ENCODE assay signal across 8 mouse cellular contexts in genomic region chr4:117786963-117787362, GRCm38 (mm10). TPM values are rescaled to one million over a fixed set of nuclear protein-coding genes. Genes with fewer than 3 reads are reported as not detected.
DNase-seq lines count a peak whose midpoint lies in the region; ATAC-seq lines count a peak whose summit lies in the region.

No protein-coding gene starts in this region.

- no peak overlapping the region for H3K4me2 ChIP-seq in embryonic facial prominence, embryonic 11.5 days (ENCODE audit: low read depth, low read length)
- peak overlapping the region; percentile 40 for H3K4me2 ChIP-seq in hindbrain, embryonic 15.5 days
- H3K4me2 ChIP-seq in liver, embryonic 11.5 days: peak overlapping the region; percentile 58

- H3K9me3 ChIP-seq in embryonic facial prominence, embryonic 11.5 days (replicated peaks; ENCODE audit: control insufficient read depth, low read length): no peaks in the 10 kb centered on the region
- H3K9me3 ChIP-seq in hindbrain, embryonic 15.5 days: no peaks in the 10 kb centered on the region
- no peaks in the 10 kb centered on the region for H3K9me3 ChIP-seq in liver, embryonic 11.5 days (ENCODE audit: control insufficient read depth, low read length)

- DNase-seq in Muller cell, postnatal 12 days (ENCODE audit: inconsistent ontology term): peak; percentile 6
- peak; percentile 63 for DNase-seq in embryonic facial prominence, embryonic 11.5 days (ENCODE audit: low spot score)
- peak; percentile 71 for DNase-seq in liver, embryonic 11.5 days (ENCODE audit: low spot score)
- peak; percentile 11 for DNase-seq in retina, embryonic 14.5 days (ENCODE audit: low spot score)
- DNase-seq in left cerebral cortex, postnatal 36 days (ENCODE audit: low spot score in 2 of 2): no peak
- DNase-seq in gastrocnemius, postnatal 4 days (ENCODE audit: low spot score in 2 of 2): no peak
- DNase-seq in right cerebral cortex, postnatal 10 days (ENCODE audit: low spot score in 2 of 2): no peak

- H3K4me1 ChIP-seq in embryonic facial prominence, embryonic 11.5 days (ENCODE audit: control insufficient read depth, insufficient read depth, low read length): no peaks in the 10 kb centered on the region
- H3K4me1 ChIP-seq in hindbrain, embryonic 15.5 days (replicated peaks): no peaks in the 10 kb centered on the region
- no peaks in the 10 kb centered on the region for H3K4me1 ChIP-seq in liver, embryonic 11.5 days (replicated peaks; ENCODE audit: control insufficient read depth, insufficient read depth, low read length)

- WGBS in embryonic facial prominence, embryonic 11.5 days: 36% methylated on average over 8 of the region's 8 CpGs
- WGBS in hindbrain, embryonic 15.5 days: 41% methylated on average over 8 of the region's 8 CpGs
- WGBS in liver, embryonic 11.5 days: 27% methylated on average over 8 of the region's 8 CpGs

- no peak overlapping the region for H3K9ac ChIP-seq in embryonic facial prominence, embryonic 11.5 days (replicated peaks; ENCODE audit: low read length)
- no peak overlapping the region for H3K9ac ChIP-seq in hindbrain, embryonic 15.5 days
- peak overlapping the region; percentile 53 for H3K9ac ChIP-seq in liver, embryonic 11.5 days (ENCODE audit: low read depth, low read length)

- H3K27me3 ChIP-seq in embryonic facial prominence, embryonic 11.5 days (ENCODE audit: control insufficient read depth, insufficient read depth, low read length): no peaks in the 10 kb centered on the region
- no peaks in the 10 kb centered on the region for H3K27me3 ChIP-seq in hindbrain, embryonic 15.5 days
- H3K27me3 ChIP-seq in liver, embryonic 11.5 days (replicated peaks; ENCODE audit: control insufficient read depth, insufficient read depth, low read length): no peaks in the 10 kb centered on the region

- no peaks in the 10 kb centered on the region for H3K36me3 ChIP-seq in embryonic facial prominence, embryonic 11.5 days (replicated peaks; ENCODE audit: control insufficient read depth, insufficient read depth, low read depth, low read length)
- no peaks in the 10 kb centered on the region for H3K36me3 ChIP-seq in hindbrain, embryonic 15.5 days
- H3K36me3 ChIP-seq in liver, embryonic 11.5 days (ENCODE audit: control insufficient read depth, insufficient read depth, low read length): no peaks in the 10 kb centered on the region

- intact Hi-C loops in left cerebral cortex, postnatal 36 days (cut with DNase I): no loop called here

- H3K4me3 ChIP-seq in embryonic facial prominence, embryonic 11.5 days (ENCODE audit: low read depth, low read length): no peak overlapping the region
- H3K4me3 ChIP-seq in hindbrain, embryonic 15.5 days: peak overlapping the region; percentile 19; the same call in 1 of the 2 replicates
- H3K4me3 ChIP-seq in liver, embryonic 11.5 days (ENCODE audit: low read depth, low read length): peak overlapping the region; percentile 38

- no peak overlapping the region for H3K27ac ChIP-seq in embryonic facial prominence, embryonic 11.5 days (replicated peaks; ENCODE audit: low read depth, low read length)
- H3K27ac ChIP-seq in hindbrain, embryonic 15.5 days (replicated peaks): no peak overlapping the region
- H3K27ac ChIP-seq in liver, embryonic 11.5 days (ENCODE audit: low read depth, low read length): no peak overlapping the region

- peak; percentile 59 for ATAC-seq in embryonic facial prominence, embryonic 11.5 days (replicated peaks; ENCODE audit: insufficient number of reproducible peaks, low FRiP score, low TSS enrichment, low read depth)
- 0 out of 2 replicates have a peak, but pooled peaks have one; percentile 48 for ATAC-seq in hindbrain, embryonic 15.5 days (ENCODE audit: low FRiP score, low read depth)
- ATAC-seq in liver, embryonic 11.5 days (replicated peaks; ENCODE audit: low FRiP score): peak; percentile 91

RNA-seq across cellular contexts. Expression of gene Klf17, which starts 21.5 kb away (rescaled TPM):
- polyA plus RNA-seq in embryonic facial prominence, embryonic 11.5 days (2014; fragmentation: Nextera tagmentation; extraction: Ambion mirVana): not detected in 2 replicates
- not detected in 2 replicates for polyA plus RNA-seq in hindbrain, embryonic 15.5 days (2015; fragmentation: Nextera tagmentation; extraction: Ambion mirVana)
- polyA plus RNA-seq in liver, embryonic 11.5 days (2014; fragmentation: Nextera tagmentation; extraction: Ambion mirVana): not detected in 2 replicates
- total RNA-seq in left cerebral cortex, postnatal 36 days (2021): not detected
- total RNA-seq in gastrocnemius, postnatal 4 days (2021): not detected

RNA-seq across cellular contexts. Expression of gene Slc6a9, which starts 47.3 kb away (rescaled TPM):
- polyA plus RNA-seq in embryonic facial prominence, embryonic 11.5 days (2014; fragmentation: Nextera tagmentation; extraction: Ambion mirVana): 5.3 and 5.9 TPM in 2 replicates
- 45.8 and 48.1 TPM in 2 replicates for polyA plus RNA-seq in hindbrain, embryonic 15.5 days (2015; fragmentation: Nextera tagmentation; extraction: Ambion mirVana)
- 21.7 and 26.3 TPM in 2 replicates for polyA plus RNA-seq in liver, embryonic 11.5 days (2014; fragmentation: Nextera tagmentation; extraction: Ambion mirVana)
- total RNA-seq in left cerebral cortex, postnatal 36 days (2021): 10 to 100 TPM; 38.1 to 40.4 TPM
- 1 to 10 TPM; 6.1 to 6.9 TPM for total RNA-seq in gastrocnemius, postnatal 4 days (2021)

Comparison
In these comparisons a context has a peak if more than half of its experiments do, and no peak if none do; other contexts are left out.
1. DNase-seq: peak in Muller cell, postnatal 12 days (single experiment), embryonic facial prominence, embryonic 11.5 days (single experiment), liver, embryonic 11.5 days (single experiment) and retina, embryonic 14.5 days (single experiment); none in left cerebral cortex, postnatal 36 days (0 of 2), gastrocnemius, postnatal 4 days (0 of 2) and right cerebral cortex, postnatal 10 days (0 of 2).
2. Peak in every context shown above with its lines, with median percentiles within 50 percentile points of each other: ATAC-seq.